Mouse (Mus musculus): ENCODE measurements around the gene Dtnb.
"Not testable (repeated sequence)": the region's sequence is repeated elsewhere in the genome, so short reads cannot be mapped to it uniquely, and the experiment has no call there.

Gene Dtnb

GRCm38 (mm10) chr12:3571787-3572580 is at the start of gene Dtnb:
Gene Dtnb, plus strand, starts transcription at chr12:3572381.
- DNase-seq, result peak; percentile 70 to 79

- DNase-seq, result no peak
These were observed 46.6 kb upstream of the Dtnb start for GRCm38 (mm10) chr12:3525536-3525935.

GRCm38 (mm10) chr12:3535446-3535845 is 36.7 kb upstream of the Dtnb start:
- DNase-seq, result not testable (repeated sequence)

- DNase-seq, result no peak
These were observed 34.6 kb upstream of the Dtnb start for GRCm38 (mm10) chr12:3537616-3538015.

GRCm38 (mm10) chr12:3538036-3538435 is 34.1 kb upstream of the Dtnb start:
- no peak for DNase-seq

GRCm38 (mm10) chr12:3539605-3540004 is 32.6 kb upstream of the Dtnb start:
- no peak for DNase-seq

- DNase-seq, result no peak
These were observed 31.3 kb upstream of the Dtnb start for GRCm38 (mm10) chr12:3540871-3541270.

GRCm38 (mm10) chr12:3545451-3545850 is 26.7 kb upstream of the Dtnb start:
- no peak for DNase-seq

- no peak for DNase-seq
These were observed 26.0 kb upstream of the Dtnb start for GRCm38 (mm10) chr12:3546121-3546658.

- DNase-seq, result no peak
These were observed 25.4 kb upstream of the Dtnb start for GRCm38 (mm10) chr12:3546781-3547180.

GRCm38 (mm10) chr12:3547506-3547905 is 24.7 kb upstream of the Dtnb start:
- no peak for DNase-seq

- no peak for DNase-seq
These were observed 24.3 kb upstream of the Dtnb start for GRCm38 (mm10) chr12:3547911-3548310.

- no peak for DNase-seq
These were observed 23.5 kb upstream of the Dtnb start for GRCm38 (mm10) chr12:3548582-3549211.

GRCm38 (mm10) chr12:3550280-3550679 is 21.9 kb upstream of the Dtnb start:
- no peak for DNase-seq

- no peak for DNase-seq
These were observed 14.5 kb upstream of the Dtnb start for GRCm38 (mm10) chr12:3557414-3558319.

GRCm38 (mm10) chr12:3560596-3560995 is 11.6 kb upstream of the Dtnb start:
- DNase-seq, result peak in 1 of 2 experiments; percentile 49

GRCm38 (mm10) chr12:3561032-3561431 is 11.1 kb upstream of the Dtnb start:
- DNase-seq, result no peak

- no peak for DNase-seq
These were observed 9.4 kb upstream of the Dtnb start for GRCm38 (mm10) chr12:3562806-3563205.

- no peak for DNase-seq
These were observed 8.5 kb upstream of the Dtnb start for GRCm38 (mm10) chr12:3563659-3564058.

- DNase-seq, result no peak
These were observed 3.7 kb upstream of the Dtnb start for GRCm38 (mm10) chr12:3568461-3568991.

- DNase-seq, result no peak
These were observed 1.3 kb upstream of the Dtnb start for GRCm38 (mm10) chr12:3570711-3571400.

Data from spleen, adult 18-20 months (tissue).